Mouse (Mus musculus): ENCODE measurements at regions not wholly inside any gene's neighbourhood (a gene's known extent, or its start where the extent isn't known, plus 50 kb on each side); places are given as distances from the start of the nearest gene placed in this dataset. TPM values are rescaled to one million over a fixed set of nuclear protein-coding genes. Genes with fewer than 3 reads are reported as not detected.

DNA sequence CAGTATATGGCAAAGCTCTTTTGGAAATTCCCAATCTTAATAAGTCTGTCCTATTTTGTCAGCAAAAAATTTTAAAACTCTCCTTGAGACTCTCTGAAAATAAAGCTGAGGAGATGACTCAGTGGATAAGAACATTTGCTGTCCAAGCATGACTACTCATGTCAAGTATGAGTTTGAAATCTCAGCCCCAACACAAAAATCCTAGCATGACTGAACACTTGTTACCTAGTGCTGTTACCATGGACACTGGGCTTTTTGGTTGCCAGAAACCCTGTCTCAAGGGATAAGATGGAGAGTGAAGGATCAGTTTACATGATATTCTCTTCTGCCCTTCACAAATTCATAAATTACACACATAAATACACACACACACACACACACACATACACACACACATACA, 217.3 kb upstream of the Large1 start:
- DNase-seq (ENCODE audit: low spot score), result peak; percentile 1
- Histone ChIP-seq H3K9ac (replicated peaks; ENCODE audit: low read length, poor library complexity, severe bottlenecking) (no peak overlapping the region), H3K9me3 (ENCODE audit: low read length) (no peaks in the 10 kb centered on the region), H3K27ac (ENCODE audit: low read depth, low read length) (no peak overlapping the region), H3K4me3 (ENCODE audit: low read depth, low read length) (no peak overlapping the region), H3K36me3 (ENCODE audit: insufficient read depth, low read length) (no peaks in the 10 kb centered on the region), H3K4me1 (ENCODE audit: insufficient read depth, low read length) (no peaks in the 10 kb centered on the region), H3K27me3 (ENCODE audit: insufficient read depth, low read length) (no peaks in the 10 kb centered on the region), H3K4me2 (ENCODE audit: low read depth, low read length, poor library complexity, severe bottlenecking) (no peak overlapping the region)
- no peak for ATAC-seq (ENCODE audit: low FRiP score)
- TF ChIP-seq CTCF (IDR thresholded peaks at IDR 0.05), result no peak

DNA sequence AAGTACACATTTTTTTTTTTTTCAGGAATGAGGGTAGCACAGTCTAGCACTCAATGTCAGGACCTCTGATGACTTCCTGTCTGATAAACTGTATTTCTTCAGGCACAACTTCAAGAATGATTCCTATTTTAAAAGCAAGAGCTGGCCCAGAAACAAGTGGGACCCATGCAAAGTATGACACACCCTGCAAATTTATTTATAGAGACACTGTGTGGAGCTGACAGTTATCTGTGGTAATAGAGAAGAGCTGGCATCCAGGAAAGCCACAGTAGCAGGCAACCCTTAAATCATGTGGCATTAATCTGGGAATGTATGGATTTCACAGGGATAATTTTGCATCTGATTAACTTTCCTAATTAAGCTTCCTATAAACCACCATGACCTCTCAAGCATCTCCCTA, 216.6 kb upstream of the Large1 start:
- H3K4me3 ChIP-seq (ENCODE audit: low read depth, low read length), result no peak overlapping the region
- no peak for ATAC-seq (ENCODE audit: low FRiP score)
- no peak overlapping the region for H3K4me2 ChIP-seq (ENCODE audit: low read depth, low read length, poor library complexity, severe bottlenecking)

More for the DNA sequence above, 216.6 kb upstream of the Large1 start:
- Histone ChIP-seq H3K9me3 (ENCODE audit: low read length) (no peaks in the 10 kb centered on the region), H3K36me3 (ENCODE audit: insufficient read depth, low read length) (no peaks in the 10 kb centered on the region), H3K27me3 (ENCODE audit: insufficient read depth, low read length) (no peaks in the 10 kb centered on the region), H3K9ac (replicated peaks; ENCODE audit: low read length, poor library complexity, severe bottlenecking) (no peak overlapping the region), H3K4me1 (ENCODE audit: insufficient read depth, low read length) (no peaks in the 10 kb centered on the region), H3K27ac (ENCODE audit: low read depth, low read length) (no peak overlapping the region)
- DNase-seq (ENCODE audit: low spot score), result no peak
- TF ChIP-seq CTCF (IDR thresholded peaks at IDR 0.05), result no peak

Small RNAs in the stretch of these regions (microRNA-seq; reads per million reads assigned to microRNA genes)
- not detected for gene Gm23255 (ENCODE audit: borderline number of aligned reads)

All from midbrain, postnatal 0 days (tissue).